Mouse (Mus musculus) liver (tissue): ENCODE measurements around the gene H2bfm.
"Not testable (repeated sequence)": the region's sequence is repeated elsewhere in the genome, so short reads cannot be mapped to it uniquely, and the experiment has no call there.

ENCODE experiments used
- DNase-seq: peaks from one replicate; pipeline ENCODE4 v3.0.0-alpha.2; 2020; ENCODE audit warnings: mixed read lengths

Gene H2bfm

GRCm38 (mm10) chrX:136927031-136927430 is at the start of gene H2bfm:
H2bfm (plus strand) TSS chrX:136927325.
- DNase-seq = no peak

GRCm38 (mm10) chrX:136895757-136896156 is 31.4 kb upstream of the H2bfm start:
- no peak for DNase-seq

GRCm38 (mm10) chrX:136904369-136904768 is 22.8 kb upstream of the H2bfm start:
- DNase-seq = no peak

- no peak for DNase-seq
These were observed 1.3 kb upstream of the H2bfm start for GRCm38 (mm10) chrX:136925863-136926262.

GRCm38 (mm10) chrX:136937985-136938384 is 10.9 kb downstream of the H2bfm start:
- no peak for DNase-seq

- peak; percentile 24 for DNase-seq
These were observed 30.6 kb downstream of the H2bfm start for GRCm38 (mm10) chrX:136957583-136958279.

- DNase-seq = not testable (repeated sequence)
These were observed 31.2 kb downstream of the H2bfm start for GRCm38 (mm10) chrX:136958300-136958699.

- DNase-seq = no peak
These were observed 32.6 kb downstream of the H2bfm start for GRCm38 (mm10) chrX:136959688-136960087.

GRCm38 (mm10) chrX:136975397-136975796 is 48.3 kb downstream of the H2bfm start, which contains the start of gene Tmsb15b2:
Tmsb15b2 (minus strand) TSS chrX:136975497.
- DNase-seq = not testable (repeated sequence)

GRCm38 (mm10) chrX:136976424-136977084 is 49.4 kb downstream of the H2bfm start, which contains the start of the genes Tmsb15l and Tmsb15b1:
Tmsb15l (minus strand) TSS chrX:136976869.
Tmsb15b1 (minus strand) TSS chrX:136976874.
- DNase-seq = peak; percentile 61
